Mouse (Mus musculus) CD4-positive, CD25-positive, alpha-beta regulatory T cell (primary cell): Measurements from ENCODE around the gene Tprgl. TPM values are rescaled to one million over a fixed set of nuclear protein-coding genes. Genes with fewer than 3 reads are reported as not detected.

ENCODE experiments used
- polyA plus RNA-seq: library from polyadenylated mRNA; unstranded; fragments of 100-300 nt; shearing (Covaris generic); gene quantifications from one replicate; pipeline ENCODE4 v1.2.1, GENCODE M21; 2017

The Tprgl gene
- polyA plus RNA-seq: 376 TPM

GRCm38 (mm10) chr4:154160538-154161390 is at the start of gene Tprgl:
Gene Tprgl, minus strand, starts transcription at chr4:154160666.

GRCm38 (mm10) chr4:154170506-154171150 is 10.2 kb upstream of the Tprgl start, which contains the start of gene Megf6:
Gene Megf6, plus strand, starts transcription at chr4:154170730.

GRCm38 (mm10) chr4:154142211-154143040 is 18.0 kb downstream of the Tprgl start, which contains the start of gene Wrap73:
Gene Wrap73, plus strand, starts transcription at chr4:154142372.

GRCm38 (mm10) chr4:154140182-154140212 is 20.5 kb downstream of the Tprgl start, which contains the start of gene Trp73:
Gene Trp73, minus strand, starts transcription at chr4:154140208.

Other genes starting within 250 kb of the Tprgl start
- gene A430005L14Rik, start 203.4 kb downstream of the Tprgl start, polyA plus RNA-seq: 74.9 TPM
- 23.0 TPM for gene Dffb, start 185.5 kb downstream of the Tprgl start, polyA plus RNA-seq
- 13.5 TPM for gene Cep104, start 185.5 kb downstream of the Tprgl start, polyA plus RNA-seq
- 57.1 TPM for gene Lrrc47, start 148.9 kb downstream of the Tprgl start, polyA plus RNA-seq
- gene Smim1, start 134.4 kb downstream of the Tprgl start, polyA plus RNA-seq: 0.18 TPM
- gene Ccdc27, start 118.0 kb downstream of the Tprgl start, polyA plus RNA-seq: not detected
- not detected for gene Trp73, start 20.5 kb downstream of the Tprgl start, polyA plus RNA-seq
- gene Wrap73, start 18.3 kb downstream of the Tprgl start, polyA plus RNA-seq: 38.4 TPM
- 0.38 TPM for gene Megf6, start 10.1 kb upstream of the Tprgl start, polyA plus RNA-seq
- gene Arhgef16, start 141.0 kb upstream of the Tprgl start, polyA plus RNA-seq: 0.24 TPM
- gene B230104I21Rik, start 175.5 kb upstream of the Tprgl start, polyA plus RNA-seq: not detected